Mouse (Mus musculus) liver, embryonic 11.5 days (tissue): ENCODE results near the gene Siah1a. TPM values are rescaled to one million over a fixed set of nuclear protein-coding genes. Genes with fewer than 3 reads are reported as not detected.

Experiments used
- ATAC-seq: fragments of 200-750 bp; cut with Nextera tagmentation; replicated peaks from 2 replicates; pipeline ENCODE4 v1.8.0; 2017; ENCODE audit warnings: moderate number of reproducible peaks, mild to moderate bottlenecking, moderate TSS enrichment, moderate library complexity; ENCODE audit not compliant: low FRiP score
- DNase-seq: peaks from one replicate; pipeline ENCODE4 v3.0.0-alpha.2; 2017; ENCODE audit warnings: low spot score
- H3K27ac ChIP-seq: fragments of 300-500 bp; sonication (generic); 2 replicates; pipeline ENCODE4 v1.5.1; 2014; ENCODE audit warnings: mild to moderate bottlenecking, low read depth, low read length, control low read depth
- H3K27me3 ChIP-seq: fragments of 300-500 bp; sonication (generic); replicated peaks from 2 replicates; pipeline ENCODE4 v1.6.1; 2014; ENCODE audit warnings: low read length, mixed read lengths; ENCODE audit not compliant: control insufficient read depth, insufficient read depth
- H3K36me3 ChIP-seq: fragments of 300-500 bp; sonication (generic); 2 replicates; pipeline ENCODE4 v1.6.1; 2014; ENCODE audit warnings: mild to moderate bottlenecking, low read length, moderate library complexity, mixed read lengths; ENCODE audit not compliant: control insufficient read depth, insufficient read depth
- H3K4me1 ChIP-seq: fragments of 300-500 bp; sonication (generic); replicated peaks from 2 replicates; pipeline ENCODE4 v1.6.1; 2014; ENCODE audit warnings: low read length, mixed read lengths; ENCODE audit not compliant: control insufficient read depth, insufficient read depth
- H3K4me2 ChIP-seq: fragments of 300-500 bp; sonication (generic); 2 replicates; pipeline ENCODE4 v1.6.1; 2014; ENCODE audit warnings: mild to moderate bottlenecking, control low read depth, moderate library complexity
- H3K4me3 ChIP-seq: fragments of 300-500 bp; sonication (generic); 2 replicates; pipeline ENCODE4 v1.5.1; 2014; ENCODE audit warnings: low read depth, low read length, control low read depth
- H3K9ac ChIP-seq: fragments of 300-500 bp; sonication (generic); 2 replicates; pipeline ENCODE4 v1.6.1; 2014; ENCODE audit warnings: low read depth, low read length, control low read depth
- H3K9me3 ChIP-seq: fragments of 300-500 bp; sonication (generic); 2 replicates; pipeline ENCODE4 v1.6.1; 2016; ENCODE audit warnings: low read length, inconsistent platforms, mixed read lengths; ENCODE audit not compliant: control insufficient read depth
- WGBS: fragments of 180-500 bp; shearing (Covaris S2); extraction: QIAGEN DNeasy Blood & Tissue Kit; methylation state at CpG from one replicate; pipeline ENCODE4 v1.1.7; 2014; 5-methylcytosine and 5-hydroxymethylcytosine counted together
- polyA plus RNA-seq: library from polyadenylated mRNA; unstranded; fragments of >200 nt; fragmentation: Nextera tagmentation; extraction: Ambion mirVana; gene quantifications from 2 replicates; pipeline ENCODE4 v1.2.1, GENCODE M21; 2014

The Siah1a gene
- polyA plus RNA-seq, 1 experiment from 2014 or later: 28.0 TPM

DNA sequence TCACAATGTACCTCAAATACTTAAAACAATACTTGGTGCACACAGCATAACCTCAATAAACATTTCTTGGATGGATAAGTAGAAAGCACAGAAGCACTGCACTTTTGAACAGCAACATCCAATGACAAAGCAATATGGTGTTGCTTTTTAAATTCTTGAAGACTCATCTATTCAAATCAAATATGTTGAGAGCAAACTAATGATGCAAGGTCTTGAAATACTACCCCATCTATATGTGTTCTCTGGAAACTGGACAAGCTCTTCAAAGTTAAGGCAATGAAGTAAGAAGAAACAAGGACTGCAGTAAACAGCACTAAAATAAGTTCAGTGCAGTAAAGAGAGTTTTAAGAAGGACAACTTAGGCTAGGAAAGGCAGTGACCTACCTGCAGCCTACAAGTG lies 4.8 kb downstream of the Siah1a start:
- no peaks in the 10 kb centered on the region for H3K9me3 ChIP-seq
- peaks cover 14% of the 10 kb centered on the region for H3K4me1 ChIP-seq
- no peaks in the 10 kb centered on the region for H3K36me3 ChIP-seq
- H3K4me2 ChIP-seq: no peak overlapping the region
- no peak for ATAC-seq
- no peaks in the 10 kb centered on the region for H3K27me3 ChIP-seq
- no peak overlapping the region for H3K27ac ChIP-seq
- H3K9ac ChIP-seq: no peak overlapping the region
- no peak for DNase-seq
- no peak overlapping the region for H3K4me3 ChIP-seq

DNA sequence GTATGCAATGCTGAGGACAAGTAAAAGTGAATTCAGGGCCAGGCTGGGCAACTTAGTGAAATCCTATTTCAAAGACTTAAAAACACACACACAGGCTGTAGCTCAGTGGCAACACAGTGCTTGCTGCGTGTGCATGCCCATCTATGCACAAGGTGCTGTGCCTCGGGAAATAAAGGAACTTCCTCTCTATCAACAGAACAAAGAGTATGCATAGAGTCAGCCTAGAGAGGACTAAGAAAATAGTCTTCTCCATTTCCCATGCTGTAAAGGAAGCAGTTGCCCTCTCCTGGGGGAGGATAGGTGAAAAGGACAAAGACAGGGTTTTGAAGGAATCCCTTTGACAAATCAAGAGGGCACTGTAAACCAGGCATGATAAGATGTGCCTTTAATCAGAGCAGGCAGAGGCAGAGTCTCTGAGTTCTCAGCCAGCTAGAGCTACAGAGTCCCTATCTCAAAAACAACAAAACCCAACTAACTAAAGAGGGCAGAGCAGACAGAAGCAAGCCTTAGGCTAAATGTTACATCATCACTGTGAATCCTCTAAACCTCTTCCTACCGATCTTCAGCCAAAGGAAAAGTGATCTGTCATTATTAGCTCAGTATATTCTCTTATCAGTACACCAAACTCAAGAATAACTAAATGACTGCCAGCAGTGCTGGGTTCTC lies 10.2 kb downstream of the Siah1a start:
- H3K27me3 ChIP-seq: no peaks in the 10 kb centered on the region
- no peaks in the 10 kb centered on the region for H3K36me3 ChIP-seq
- no peaks in the 10 kb centered on the region for H3K9me3 ChIP-seq
- H3K4me2 ChIP-seq: no peak overlapping the region
- H3K9ac ChIP-seq: no peak overlapping the region
- WGBS: 14% methylated on average over 3 of the region's 3 CpGs
- ATAC-seq: peak; percentile 47; the same call in 1 of the 2 replicates
- no peak overlapping the region for H3K4me3 ChIP-seq
- no peak overlapping the region for H3K27ac ChIP-seq
- peaks cover 23% of the 10 kb centered on the region for H3K4me1 ChIP-seq
- DNase-seq: no peak

DNA sequence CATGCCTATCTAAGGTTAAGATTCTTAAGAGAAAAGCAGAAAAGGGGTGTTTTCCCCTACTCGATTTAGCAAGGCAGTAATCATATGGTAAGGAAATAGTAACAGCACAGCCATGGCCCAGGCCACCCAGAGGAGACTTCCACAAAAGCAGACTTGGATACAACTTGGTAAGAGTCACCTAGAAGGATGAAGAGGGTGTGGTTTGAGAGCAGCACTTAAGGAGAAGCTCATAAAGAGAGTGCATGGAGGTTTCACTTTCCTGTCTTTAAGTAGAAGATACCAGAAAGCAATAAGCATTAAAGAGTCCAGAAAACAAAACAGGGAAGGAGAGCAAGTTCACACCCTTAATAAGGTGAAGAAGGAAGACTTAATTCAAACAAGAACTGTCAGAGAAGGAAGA lies 10.8 kb downstream of the Siah1a start:
- Histone ChIP-seq H3K27me3 (no peaks in the 10 kb centered on the region), H3K4me2 (no peak overlapping the region), H3K4me3 (no peak overlapping the region), H3K4me1 (peaks cover 23% of the 10 kb centered on the region), H3K9me3 (no peaks in the 10 kb centered on the region), H3K9ac (no peak overlapping the region), H3K36me3 (no peaks in the 10 kb centered on the region), H3K27ac (no peak overlapping the region)
- ATAC-seq (no peak), DNase-seq (no peak)
- 71% methylated on average over 1 of the region's 1 CpGs for WGBS

DNA sequence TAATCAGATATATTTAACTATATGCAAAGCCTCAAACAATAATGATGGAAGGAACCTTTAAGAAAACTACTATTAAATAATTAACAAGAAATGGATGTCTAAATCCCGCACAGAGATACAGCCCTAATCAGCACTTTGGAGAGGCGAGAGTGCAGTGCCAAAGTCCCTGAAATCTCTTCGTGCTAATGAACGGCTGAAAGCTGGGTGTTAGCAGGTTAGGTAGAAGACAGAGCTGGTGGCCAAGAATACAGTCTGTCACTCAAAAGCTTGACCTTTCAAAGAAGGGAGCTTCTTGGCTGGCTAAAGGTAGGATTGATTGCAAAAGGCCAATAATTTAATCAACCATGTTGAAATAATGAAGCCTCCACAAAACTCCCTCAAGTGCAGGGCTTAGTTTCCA lies 11.6 kb downstream of the Siah1a start:
- Histone ChIP-seq H3K27ac (no peak overlapping the region), H3K4me3 (no peak overlapping the region), H3K9me3 (no peaks in the 10 kb centered on the region), H3K9ac (no peak overlapping the region), H3K36me3 (no peaks in the 10 kb centered on the region), H3K4me2 (no peak overlapping the region), H3K27me3 (no peaks in the 10 kb centered on the region), H3K4me1 (peaks cover 23% of the 10 kb centered on the region)
- ATAC-seq: no peak
- DNase-seq: no peak
- WGBS: 77% methylated on average over 4 of the region's 4 CpGs

DNA sequence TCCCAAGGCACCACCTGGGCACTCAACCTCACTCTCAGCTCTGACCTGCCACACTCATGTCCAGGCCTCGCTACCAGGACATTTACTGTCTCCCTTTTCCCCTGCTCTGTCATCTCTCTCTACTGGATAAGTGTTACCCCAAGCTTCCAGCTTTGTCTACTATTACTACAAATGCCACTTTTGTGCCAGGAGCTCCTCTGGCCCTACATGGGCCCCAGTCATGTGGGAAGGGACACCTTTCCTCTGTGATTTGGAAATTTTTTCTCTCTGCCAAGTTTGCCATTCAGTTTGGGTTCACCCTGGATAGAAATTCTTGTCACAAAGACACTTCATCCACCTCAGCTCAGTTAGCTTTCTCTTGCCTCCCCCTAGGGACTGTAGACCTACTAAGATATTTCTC lies 14.9 kb downstream of the Siah1a start:
- Histone ChIP-seq H3K27ac (no peak overlapping the region), H3K9ac (no peak overlapping the region), H3K9me3 (no peaks in the 10 kb centered on the region), H3K4me2 (no peak overlapping the region), H3K27me3 (no peaks in the 10 kb centered on the region), H3K4me3 (no peak overlapping the region), H3K4me1 (peaks cover 29% of the 10 kb centered on the region), H3K36me3 (no peaks in the 10 kb centered on the region)
- DNase-seq (no peak), ATAC-seq (no peak)
- 97% methylated on average over 1 of the region's 1 CpGs for WGBS

DNA sequence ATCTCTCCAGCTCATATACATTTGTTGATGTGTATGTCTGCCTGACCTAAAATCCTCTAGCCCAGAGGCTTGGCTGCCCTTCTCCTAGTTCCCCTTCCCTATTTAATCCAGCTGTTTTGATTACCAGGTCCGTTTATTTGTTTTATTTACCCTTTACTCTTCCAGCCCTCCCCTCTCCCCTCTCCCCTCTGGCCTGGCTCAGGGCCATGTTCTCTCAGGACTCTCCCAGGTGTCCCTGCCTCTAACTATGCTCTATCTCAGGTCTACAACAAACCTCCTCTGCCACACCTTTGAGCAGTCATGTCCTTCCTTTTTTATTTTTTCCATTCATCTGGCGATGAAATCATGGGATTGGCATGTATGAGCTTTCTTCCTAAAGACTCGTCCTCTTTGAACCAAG lies 15.4 kb downstream of the Siah1a start:
- H3K36me3 ChIP-seq: no peaks in the 10 kb centered on the region
- no peaks in the 10 kb centered on the region for H3K9me3 ChIP-seq
- ATAC-seq: no peak
- no peaks in the 10 kb centered on the region for H3K27me3 ChIP-seq
- H3K4me2 ChIP-seq: no peak overlapping the region
- H3K9ac ChIP-seq: no peak overlapping the region
- no peak overlapping the region for H3K27ac ChIP-seq
- H3K4me1 ChIP-seq: peaks cover 23% of the 10 kb centered on the region
- 41% methylated on average over 3 of the region's 3 CpGs for WGBS
- H3K4me3 ChIP-seq: no peak overlapping the region
- no peak for DNase-seq

DNA sequence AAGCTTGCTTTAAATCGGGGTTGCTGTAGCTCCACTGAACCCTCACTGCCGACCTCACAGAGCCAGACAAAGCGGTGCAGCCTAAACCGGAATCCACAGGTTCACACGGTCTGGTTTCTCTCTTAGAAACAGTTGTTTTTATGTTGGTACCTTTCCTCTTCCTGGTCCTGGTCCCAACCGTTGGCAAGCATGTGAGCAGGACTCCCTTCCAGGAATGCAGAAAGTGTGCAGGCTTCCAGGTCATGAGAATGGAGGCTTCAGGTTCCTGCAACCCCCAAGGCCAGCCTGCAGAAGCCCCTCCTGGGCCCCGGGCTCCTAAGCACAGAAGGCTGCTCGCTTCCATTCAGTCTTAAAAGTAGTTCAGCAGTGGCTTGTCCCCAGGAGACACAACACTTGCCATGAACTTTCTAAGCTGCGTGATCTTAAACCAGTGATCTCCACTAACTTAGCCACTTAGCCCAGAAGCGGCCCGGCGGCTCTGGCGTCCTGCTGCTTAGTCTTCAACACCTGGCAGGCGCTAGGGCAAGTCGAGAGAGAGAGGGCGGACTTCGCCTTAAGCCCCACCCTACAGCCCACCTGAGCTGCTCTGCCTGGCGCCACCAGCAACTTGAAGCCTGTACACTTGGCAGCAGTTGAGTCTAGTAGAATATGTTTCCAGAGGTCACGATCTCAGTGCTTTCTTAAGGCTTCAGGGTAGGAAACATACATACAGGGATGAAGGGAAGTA lies 17.3 kb downstream of the Siah1a start:
- H3K4me3 ChIP-seq: no peak overlapping the region
- ATAC-seq: no peak
- no peak for DNase-seq
- peaks cover 19% of the 10 kb centered on the region for H3K4me1 ChIP-seq
- no peak overlapping the region for H3K27ac ChIP-seq
- H3K27me3 ChIP-seq: no peaks in the 10 kb centered on the region
- 67% methylated on average over 19 of the region's 19 CpGs for WGBS
- H3K9me3 ChIP-seq: no peaks in the 10 kb centered on the region
- no peaks in the 10 kb centered on the region for H3K36me3 ChIP-seq
- H3K4me2 ChIP-seq: no peak overlapping the region
- H3K9ac ChIP-seq: no peak overlapping the region

DNA sequence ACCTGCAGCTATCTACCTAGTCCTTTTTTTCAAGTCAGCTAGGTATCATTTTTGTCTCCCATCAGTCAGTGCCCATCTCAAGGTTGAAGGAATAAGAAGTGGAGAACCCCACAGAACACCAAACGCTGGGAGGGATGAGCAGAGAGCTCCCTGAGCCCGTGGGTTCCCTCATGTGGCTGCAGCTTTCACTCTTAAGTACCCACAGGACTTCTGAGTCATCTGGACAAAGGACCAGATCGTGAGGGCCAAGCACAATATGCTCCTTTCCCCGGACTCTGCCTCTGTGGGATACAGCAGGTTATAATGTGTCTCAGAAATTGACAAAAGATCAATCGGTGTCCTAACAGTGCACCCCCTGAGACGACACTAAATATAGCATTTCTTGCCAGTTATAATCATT lies 18.8 kb downstream of the Siah1a start:
- no peak overlapping the region for H3K27ac ChIP-seq
- peaks cover 19% of the 10 kb centered on the region for H3K4me1 ChIP-seq
- DNase-seq (no peak), ATAC-seq (no peak)
- peak overlapping the region; percentile 20; the same call in 1 of the 2 replicates for H3K4me2 ChIP-seq
- WGBS: 79% methylated on average over 6 of the region's 6 CpGs
- H3K4me3 ChIP-seq: no peak overlapping the region
- H3K36me3 ChIP-seq: no peaks in the 10 kb centered on the region
- H3K9me3 ChIP-seq: no peaks in the 10 kb centered on the region
- H3K27me3 ChIP-seq: no peaks in the 10 kb centered on the region
- H3K9ac ChIP-seq: no peak overlapping the region

DNA sequence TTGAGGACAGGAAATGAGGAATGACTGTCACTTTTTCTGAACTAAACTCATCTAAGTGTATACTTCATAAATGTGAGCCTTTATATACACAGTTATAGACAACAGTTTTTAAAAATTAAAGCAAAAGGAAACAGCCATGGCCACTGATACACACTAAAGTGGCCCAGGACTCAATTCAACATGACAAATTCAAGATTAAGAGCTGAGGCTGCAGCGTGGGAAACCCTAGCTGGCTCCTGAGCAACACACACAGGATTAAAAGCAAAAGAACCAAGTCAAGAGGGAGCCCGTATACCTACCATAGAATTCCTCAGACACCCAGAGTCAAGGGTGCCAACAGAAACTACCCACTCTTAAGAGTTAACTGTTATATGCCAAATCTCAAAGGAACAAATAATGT lies 24.2 kb downstream of the Siah1a start:
- no peaks in the 10 kb centered on the region for H3K9me3 ChIP-seq
- 0 out of 2 replicates have a peak, but pooled peaks cover 2% of the 10 kb centered on the region for H3K4me1 ChIP-seq
- ATAC-seq (no peak), DNase-seq (no peak)
- 83% methylated on average over 2 of the region's 2 CpGs for WGBS
- no peak overlapping the region for H3K4me3 ChIP-seq
- H3K9ac ChIP-seq: no peak overlapping the region
- H3K36me3 ChIP-seq: peaks cover 14% of the 10 kb centered on the region
- no peak overlapping the region for H3K4me2 ChIP-seq
- no peaks in the 10 kb centered on the region for H3K27me3 ChIP-seq
- no peak overlapping the region for H3K27ac ChIP-seq
